Mouse (Mus musculus) CD8-positive naive resting alpha-beta T cell, adult 2 months (primary cell): ENCODE measurements around the gene Myt1.

Experiments
- DNase-seq, 2 experiments: peaks; one replicate each; pipeline ENCODE4 v3.0.0; 2022; ENCODE audit warnings: low read depth in 2 of 2, low spot score in 2 of 2

The Myt1 gene

GRCm38 (mm10) chr2:181763006-181763830 lies at the start of gene Myt1:
Myt1 (plus strand) TSS chr2:181763332.
- no peak for DNase-seq

DNA sequence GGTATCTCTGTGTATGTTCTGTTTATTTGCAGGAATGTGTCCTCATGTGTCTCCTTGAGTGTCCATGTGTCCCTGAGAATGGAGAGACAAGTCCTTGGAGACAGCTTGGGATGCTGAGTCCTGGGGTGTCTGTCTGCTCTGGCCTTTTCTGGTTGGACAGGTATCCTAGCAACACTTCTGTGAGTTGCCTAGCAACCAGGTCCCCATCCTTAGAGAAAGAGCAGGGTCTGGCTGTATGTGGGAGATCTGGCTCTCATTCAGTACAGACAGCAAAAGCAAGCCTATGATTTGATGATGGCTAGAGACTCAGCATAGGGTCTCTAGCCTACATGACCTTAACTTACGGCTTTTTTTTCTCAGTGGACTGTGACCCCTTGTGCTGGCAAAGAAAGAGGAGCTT lies 49.4 kb upstream of the Myt1 start:
- DNase-seq = no peak

- no peak for DNase-seq
Observed at GRCm38 (mm10) chr2:181714903-181715326, 48.2 kb upstream of the Myt1 start, which contains the start of gene Oprl1. Oprl1 (plus strand) TSS chr2:181715016.

DNA sequence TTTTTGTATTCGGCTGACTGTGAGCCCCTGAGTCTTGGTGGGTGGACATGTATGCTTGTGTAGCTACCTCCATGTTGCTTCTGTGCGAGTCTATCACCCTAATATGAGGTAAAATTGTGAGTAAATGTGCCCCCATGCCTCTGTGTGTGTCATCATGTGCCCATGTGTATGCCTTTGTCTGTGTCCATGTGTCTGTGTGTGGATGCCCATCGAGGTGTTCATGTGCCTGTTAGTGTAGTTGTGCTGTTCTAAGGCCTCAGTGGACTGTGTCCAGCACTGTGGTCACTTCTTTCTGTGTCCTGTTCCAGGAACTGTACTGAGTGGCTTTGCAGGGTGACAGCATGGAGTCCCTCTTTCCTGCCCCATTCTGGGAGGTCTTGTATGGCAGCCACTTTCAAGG lies 47.8 kb upstream of the Myt1 start:
- no peak for DNase-seq

DNA sequence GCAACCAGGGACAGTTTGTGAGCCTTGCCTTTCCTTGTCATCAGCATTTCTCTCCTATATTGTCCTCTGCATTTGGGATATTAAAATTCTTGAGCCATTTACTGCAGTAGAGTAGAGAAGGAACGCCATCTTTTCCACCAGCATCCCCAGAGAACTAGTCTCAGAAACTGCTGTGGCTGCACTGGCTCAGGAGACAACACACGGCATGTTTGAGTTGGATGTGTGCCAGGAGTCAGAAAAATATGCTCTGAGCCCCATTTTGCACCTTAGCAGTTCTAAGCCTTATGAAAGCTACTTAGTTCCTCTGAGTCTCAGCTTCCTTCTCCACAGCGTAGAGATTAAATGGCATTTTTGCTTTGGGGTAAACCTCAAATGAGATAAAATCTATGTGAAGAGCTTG lies 46.1 kb upstream of the Myt1 start:
- DNase-seq = no peak

- no peak for DNase-seq
Observed at GRCm38 (mm10) chr2:181720061-181720460, 43.1 kb upstream of the Myt1 start.

DNA sequence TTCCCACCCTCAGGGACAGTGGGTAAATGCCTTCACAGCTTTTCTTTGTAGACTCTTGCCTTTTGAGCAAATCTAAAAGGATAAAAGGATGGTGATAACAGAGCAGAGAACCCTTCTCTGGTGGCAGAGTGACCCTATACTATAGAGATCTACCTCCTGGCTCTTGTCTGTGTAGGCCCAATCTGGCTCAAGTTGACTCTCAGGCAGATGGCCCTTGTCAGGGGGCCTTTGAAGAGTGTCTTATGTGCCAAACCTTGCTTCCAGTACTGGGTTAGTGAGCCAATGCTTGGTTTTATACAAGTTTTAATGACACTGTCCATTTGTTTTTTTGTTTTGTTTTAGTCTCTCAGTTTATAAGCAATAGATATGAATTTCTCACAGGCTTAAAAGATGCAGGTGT lies 41.9 kb upstream of the Myt1 start:
- no peak for DNase-seq

DNA sequence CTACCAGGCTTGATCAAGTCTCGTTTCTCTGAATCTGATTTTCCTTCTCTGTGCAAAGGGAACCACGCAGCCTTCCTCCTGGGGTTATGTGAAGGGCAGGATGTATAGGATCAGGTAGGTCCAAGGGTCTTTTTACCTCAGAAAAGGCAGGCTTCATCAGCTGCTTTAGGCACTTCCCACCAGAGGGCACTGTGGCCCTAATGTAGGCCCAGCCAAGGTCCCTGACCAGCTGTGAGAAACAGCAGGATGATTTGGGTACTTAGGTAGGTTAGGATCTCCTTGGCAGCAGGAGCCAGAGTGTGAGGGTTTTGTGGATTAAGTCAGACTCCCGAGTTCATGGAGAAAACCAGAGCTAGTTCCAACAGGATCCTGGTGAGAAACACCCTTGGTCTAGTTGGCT lies 40.9 kb upstream of the Myt1 start:
- DNase-seq = no peak

DNA sequence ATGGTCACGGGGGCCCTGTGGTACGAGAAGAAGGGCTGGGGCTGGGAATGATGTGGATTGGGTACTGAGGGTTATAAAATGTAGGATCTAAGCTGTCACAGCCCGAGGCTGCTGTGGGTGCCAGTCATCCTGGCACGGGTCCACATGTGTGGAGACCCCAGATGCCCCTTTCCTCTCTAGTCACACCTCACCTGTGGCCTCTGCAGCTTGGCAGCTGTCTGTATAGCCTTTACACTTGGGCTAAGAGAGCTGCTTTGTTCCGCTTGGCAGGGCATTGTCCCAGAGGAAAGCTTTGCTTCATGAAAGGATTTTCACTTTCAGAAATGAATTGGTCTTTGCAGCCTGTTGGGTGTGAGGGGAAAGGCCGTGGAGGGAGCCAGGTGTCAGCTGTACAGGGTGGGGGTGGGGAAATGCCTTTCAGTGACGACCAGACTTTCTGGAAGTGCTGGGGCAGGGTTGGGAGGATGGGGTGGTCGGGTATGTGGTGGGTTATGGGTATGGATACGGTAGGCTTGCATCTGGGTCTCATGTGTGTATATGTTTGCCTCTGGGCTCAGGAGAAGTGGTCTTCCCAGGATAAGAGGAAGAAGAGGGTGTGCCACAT lies 35.4 kb upstream of the Myt1 start:
- no peak for DNase-seq

GRCm38 (mm10) chr2:181730051-181730450 lies 33.1 kb upstream of the Myt1 start:
- DNase-seq = peak in 1 of 2 experiments; percentile 32

- no peak for DNase-seq
Observed at GRCm38 (mm10) chr2:181752626-181753025, 10.5 kb upstream of the Myt1 start.

GRCm38 (mm10) chr2:181758147-181758725 lies 4.9 kb upstream of the Myt1 start:
- no peak for DNase-seq

- DNase-seq = no peak
Observed at GRCm38 (mm10) chr2:181759041-181759440, 4.1 kb upstream of the Myt1 start.

GRCm38 (mm10) chr2:181763886-181764527 lies 875 bp downstream of the Myt1 start:
- no peak for DNase-seq

- DNase-seq = no peak
Observed at GRCm38 (mm10) chr2:181764600-181764999, 1.5 kb downstream of the Myt1 start.

DNA sequence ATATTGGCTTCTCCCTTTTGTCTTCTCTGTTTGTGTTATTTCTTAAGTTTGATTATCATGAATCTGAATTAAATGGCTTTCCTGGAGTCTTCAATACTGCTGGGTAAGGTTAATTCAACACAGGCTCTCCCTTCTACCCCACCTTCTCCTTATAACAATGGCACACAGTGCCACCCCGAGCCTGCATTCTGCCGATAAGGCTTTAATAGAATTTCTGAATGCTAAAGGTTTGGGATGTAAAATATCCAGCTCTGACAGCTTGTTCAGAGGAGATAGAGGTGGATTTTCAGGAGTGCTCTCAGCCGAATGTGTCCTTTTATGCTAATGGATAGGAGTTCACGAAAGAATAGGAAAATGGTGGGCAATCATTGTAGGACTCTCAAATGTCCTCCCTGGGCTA lies 2.1 kb downstream of the Myt1 start:
- no peak for DNase-seq

GRCm38 (mm10) chr2:181766672-181767557 lies 3.8 kb downstream of the Myt1 start:
- no peak for DNase-seq

DNA sequence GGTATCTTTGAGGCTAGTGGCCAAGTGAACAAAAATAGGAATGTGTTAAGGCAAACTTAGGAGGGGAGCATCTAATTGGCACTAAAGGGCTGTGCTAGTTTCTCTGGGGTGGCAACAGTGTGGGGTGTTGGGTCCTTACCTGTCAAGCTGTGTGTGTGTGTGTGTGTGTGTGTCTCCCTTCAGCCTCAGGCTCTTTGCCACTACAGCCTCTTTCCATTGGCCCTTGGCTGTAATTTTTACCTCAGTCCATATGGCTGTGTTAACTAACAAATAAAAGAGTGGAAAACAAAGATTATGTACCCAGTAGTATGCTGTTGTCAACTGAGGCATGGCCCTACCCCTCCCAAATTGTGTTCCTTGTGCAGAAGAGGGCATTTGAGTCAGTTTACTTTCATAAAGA lies 5.3 kb downstream of the Myt1 start:
- DNase-seq = no peak

GRCm38 (mm10) chr2:181769397-181769796 lies 6.3 kb downstream of the Myt1 start:
- DNase-seq = no peak

DNA sequence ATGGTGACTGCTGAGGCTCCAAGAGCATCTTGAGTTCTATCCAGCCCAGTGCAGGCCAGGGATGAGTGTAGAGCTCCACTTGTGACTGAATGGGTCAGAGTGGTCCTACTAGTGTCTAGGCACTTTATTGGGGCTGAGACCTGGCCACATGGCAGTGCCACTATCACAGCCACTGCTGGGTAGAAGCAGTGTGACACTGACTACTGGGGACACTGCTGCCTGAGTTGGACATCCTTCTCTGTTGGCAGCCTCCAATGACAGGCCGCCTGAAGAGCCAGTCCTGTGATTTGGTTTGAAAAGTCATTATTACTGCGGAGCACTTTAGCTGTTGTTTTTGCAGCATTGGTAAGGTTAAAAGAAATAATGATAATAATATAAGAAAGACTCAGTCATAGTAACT lies 10.1 kb downstream of the Myt1 start:
- DNase-seq = no peak

DNA sequence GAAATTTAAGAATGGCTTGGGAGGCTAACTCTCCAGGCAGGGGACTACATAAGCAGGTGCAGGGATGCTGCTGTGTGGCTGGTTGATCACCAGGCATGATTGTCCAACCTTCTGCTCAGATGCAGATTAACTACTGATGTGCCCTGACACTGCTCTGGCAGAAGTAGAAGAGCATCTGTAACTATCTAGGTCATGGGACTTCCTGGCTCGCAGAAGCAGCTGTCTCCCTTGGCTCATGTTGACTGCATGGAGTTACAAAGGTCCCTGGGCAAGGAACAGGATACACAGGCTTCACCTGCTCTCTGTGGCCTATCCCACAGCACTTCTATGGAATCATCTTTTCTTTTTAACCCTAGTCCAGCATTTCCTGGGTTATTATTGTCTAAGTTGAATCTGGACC lies 12.7 kb downstream of the Myt1 start:
- DNase-seq = no peak
